Mouse (Mus musculus) brain, embryonic 14.5 days (tissue): ENCODE results near the gene Ctnnbip1. TPM values are rescaled to one million over a fixed set of nuclear protein-coding genes. Genes with fewer than 3 reads are reported as not detected.

Source experiments
- DNase-seq: peaks from one replicate; pipeline ENCODE4 v3.0.0-alpha.2; 2011; ENCODE audit warnings: low read depth
- CTCF ChIP-seq: fragments of 200-500 bp; IDR thresholded peaks from 2 replicates; pipeline ENCODE4 v1.5.1; 2012; ENCODE audit warnings: inconsistent platforms, mild to moderate bottlenecking, moderate library complexity, borderline replicate concordance; ENCODE audit not compliant: insufficient read depth, insufficient read length; ENCODE audit errors: extremely low read depth
- POLR2A ChIP-seq: fragments of 200-500 bp; IDR thresholded peaks from 2 replicates; pipeline ENCODE4 v1.6.1; 2012; ENCODE audit warnings: mild to moderate bottlenecking, inconsistent platforms, borderline replicate concordance; ENCODE audit not compliant: poor library complexity, insufficient read depth, insufficient read length, severe bottlenecking; ENCODE audit errors: extremely low read depth
- polyA plus RNA-seq: library from polyadenylated mRNA; depleted of rRNA; stranded (reverse); fragments of >200 nt; gene quantifications from 2 replicates; pipeline ENCODE4 v1.2.3, GENCODE M21; 2012; rRNA removed

Ctnnbip1 gene
- 59.0 and 62.8 TPM in 2 replicates for polyA plus RNA-seq

GRCm38 (mm10) chr4:149517868-149518340 is at the start of gene Ctnnbip1:
Ctnnbip1 (plus strand) TSS chr4:149518236.
- DNase-seq: peak; percentile 99
- TF ChIP-seq POLR2A (peak; percentile 83), CTCF (no peak)

- DNase-seq: no peak
- no peak for TF ChIP-seq POLR2A
Measured at GRCm38 (mm10) chr4:149469557-149469956, 48.5 kb upstream of the Ctnnbip1 start.

GRCm38 (mm10) chr4:149475096-149475495 is 42.9 kb upstream of the Ctnnbip1 start:
- no peak for DNase-seq
- no peak for TF ChIP-seq POLR2A

GRCm38 (mm10) chr4:149477078-149477477 is 41.0 kb upstream of the Ctnnbip1 start, which contains the start of gene Tmem274:
Tmem274 (plus strand) TSS chr4:149477378.
- TF ChIP-seq CTCF (no peak), POLR2A (no peak)
- DNase-seq: no peak

- DNase-seq: no peak
- no peak for TF ChIP-seq CTCF
- no peak for TF ChIP-seq POLR2A
Measured at GRCm38 (mm10) chr4:149484566-149484965, 33.5 kb upstream of the Ctnnbip1 start.

GRCm38 (mm10) chr4:149485053-149485824 is 32.8 kb upstream of the Ctnnbip1 start, which contains the start of the genes Nmnat1 and Lzic:
Nmnat1 (minus strand) TSS chr4:149485202.
Lzic (plus strand) TSS chr4:149485229.
- TF ChIP-seq POLR2A (peak; percentile 44; the same call in 1 of the 2 replicates), CTCF (no peak)
- DNase-seq: peak; percentile 97

- TF ChIP-seq CTCF: peak; percentile 12; the same call in 1 of the 2 replicates
- TF ChIP-seq POLR2A: no peak
- DNase-seq: peak; percentile 57
Measured at GRCm38 (mm10) chr4:149485825-149486206, 32.2 kb upstream of the Ctnnbip1 start.

GRCm38 (mm10) chr4:149487729-149488128 is 30.3 kb upstream of the Ctnnbip1 start:
- no peak for TF ChIP-seq POLR2A
- no peak for TF ChIP-seq CTCF

GRCm38 (mm10) chr4:149489415-149490240 is 28.4 kb upstream of the Ctnnbip1 start:
- no peak for DNase-seq
- TF ChIP-seq CTCF: no peak
- no peak for TF ChIP-seq POLR2A

More at GRCm38 (mm10) chr4:149487729-149488128, 30.3 kb upstream of the Ctnnbip1 start:
- no peak for DNase-seq

GRCm38 (mm10) chr4:149491151-149491550 is 26.9 kb upstream of the Ctnnbip1 start:
- no peak for TF ChIP-seq POLR2A
- no peak; the same call in 1 of the 2 replicates for TF ChIP-seq CTCF
- no peak for DNase-seq

GRCm38 (mm10) chr4:149496612-149497011 is 21.4 kb upstream of the Ctnnbip1 start:
- TF ChIP-seq POLR2A (no peak), CTCF (no peak)
- peak; percentile 87 for DNase-seq
